Mouse (Mus musculus) cerebellum, postnatal 10 days (tissue): ENCODE results near the gene Haghl.

Experiments used
- DNase-seq, 2 experiments: peaks; one replicate each; pipeline ENCODE4 v3.0.0; 2021; ENCODE audit warnings: mixed read lengths in 2 of 2

The Haghl gene

GRCm38 (mm10) chr17:25785281-25785745 lies at the start of gene Haghl:
Gene Haghl (minus strand): TSS chr17:25785673.
- DNase-seq: peak; percentile 98

DNA sequence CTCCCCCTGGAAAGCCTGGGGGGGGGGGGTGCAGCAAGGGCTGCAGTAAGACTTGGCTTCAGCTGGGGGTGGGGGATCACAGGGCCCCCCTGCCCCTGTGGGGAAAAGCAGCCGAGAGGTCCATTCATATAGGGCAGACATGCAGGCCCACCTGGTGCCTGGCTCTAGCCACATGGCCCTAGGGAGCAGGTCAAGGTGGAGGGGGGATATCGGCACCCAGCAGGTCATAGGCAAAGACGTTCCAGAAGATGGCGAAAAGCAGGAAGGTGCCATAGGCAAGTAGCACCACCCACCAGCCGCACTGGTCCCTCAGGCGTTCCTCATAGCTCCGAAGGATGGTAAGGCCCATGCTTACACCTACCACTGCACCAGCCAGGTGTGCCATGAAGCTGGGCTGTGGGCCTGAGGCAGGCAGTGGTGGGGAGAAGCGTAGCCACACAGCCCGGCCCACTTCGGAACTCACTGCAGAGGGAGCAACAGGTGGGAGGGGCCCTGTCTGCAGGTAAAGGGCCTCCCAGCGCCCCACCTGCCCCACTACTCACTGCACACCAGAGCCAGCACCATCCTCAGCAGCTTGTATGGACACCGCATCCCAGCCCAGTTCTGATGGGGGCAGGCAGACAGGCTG lies 49.2 kb upstream of the Haghl start:
- peak in 1 of 2 experiments; percentile 52 for DNase-seq

DNA sequence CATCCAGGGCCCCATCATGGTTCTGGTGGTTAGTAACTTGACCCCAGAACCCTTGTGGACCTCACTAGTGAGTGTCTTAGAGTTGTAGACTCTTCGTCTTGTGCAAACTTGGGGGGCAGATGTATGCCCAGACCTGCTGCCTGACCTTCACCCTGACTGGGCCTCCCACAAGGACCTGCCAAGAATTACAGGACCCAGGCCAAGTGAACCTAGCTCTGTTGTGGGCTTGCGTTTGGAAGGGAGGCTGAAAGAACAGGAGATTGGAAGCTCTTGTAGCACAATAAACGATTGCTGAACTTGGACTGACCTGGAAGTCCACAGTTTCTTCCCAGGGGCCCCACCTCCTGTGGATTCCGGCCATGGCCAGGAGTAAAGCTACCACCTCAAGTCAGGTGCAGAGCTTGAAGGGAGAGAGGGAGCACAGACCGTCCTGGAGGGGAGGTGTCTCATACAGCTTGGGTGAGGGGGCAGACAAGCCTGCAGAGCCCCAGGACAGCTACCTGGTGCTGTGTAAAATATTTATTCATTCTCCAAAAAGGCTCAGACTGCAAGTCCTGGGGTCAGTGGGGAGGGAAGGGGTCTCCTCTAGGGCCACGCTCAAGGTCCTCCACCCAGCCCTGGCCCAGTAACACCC lies 48.6 kb upstream of the Haghl start:
- peak in 1 of 2 experiments; percentile 44 for DNase-seq

- DNase-seq: peak; percentile 94 to 95
Observed at GRCm38 (mm10) chr17:25833291-25833663, 47.8 kb upstream of the Haghl start, which contains the start of gene Stub1. Gene Stub1 (minus strand): TSS chr17:25833404.

GRCm38 (mm10) chr17:25832436-25833290 lies 47.2 kb upstream of the Haghl start:
- DNase-seq: peak; percentile 100

DNA sequence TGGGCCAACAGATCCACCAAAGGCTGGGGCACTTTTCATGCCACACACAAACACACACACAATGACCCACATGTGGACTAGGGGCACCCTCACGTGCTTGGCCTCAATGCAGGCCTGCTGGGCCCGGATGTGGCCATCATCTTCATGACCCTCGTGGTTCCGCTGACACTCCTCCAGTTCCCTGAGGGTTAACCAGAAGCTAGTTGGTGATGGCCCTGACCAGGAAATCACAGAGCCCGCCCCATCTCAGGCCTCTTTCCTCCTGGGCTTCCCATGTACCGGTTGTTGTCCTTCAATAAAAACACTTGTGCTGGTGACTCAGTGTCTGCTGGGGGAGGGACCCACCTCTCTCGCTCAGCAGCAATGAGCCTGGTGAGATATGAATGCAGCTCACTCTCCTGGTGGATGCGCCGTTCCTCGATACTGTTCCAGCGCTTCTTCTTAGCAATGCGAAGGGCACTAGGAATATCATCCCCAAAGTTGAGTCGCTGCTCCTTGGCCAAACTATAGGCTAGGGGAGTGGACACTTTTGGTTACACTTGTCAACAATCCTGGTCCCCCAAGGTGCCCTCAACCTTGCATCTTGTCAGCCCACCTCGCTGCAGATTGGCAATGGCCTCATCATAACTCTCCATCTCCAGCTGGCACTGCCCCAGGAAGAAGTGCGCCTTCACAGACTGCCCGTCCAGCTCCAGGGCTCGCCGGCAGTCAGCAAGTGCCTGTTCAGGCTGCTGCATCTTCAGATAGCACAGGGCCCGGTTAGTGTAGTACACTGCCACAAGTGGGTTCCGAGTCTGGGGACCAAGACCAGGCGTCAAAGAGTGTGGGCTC lies 46.2 kb upstream of the Haghl start:
- DNase-seq: peak; percentile 71 to 74

GRCm38 (mm10) chr17:25830806-25831431 lies 45.4 kb upstream of the Haghl start:
- no peak for DNase-seq

GRCm38 (mm10) chr17:25830200-25830753 lies 44.8 kb upstream of the Haghl start:
- DNase-seq: no peak

DNA sequence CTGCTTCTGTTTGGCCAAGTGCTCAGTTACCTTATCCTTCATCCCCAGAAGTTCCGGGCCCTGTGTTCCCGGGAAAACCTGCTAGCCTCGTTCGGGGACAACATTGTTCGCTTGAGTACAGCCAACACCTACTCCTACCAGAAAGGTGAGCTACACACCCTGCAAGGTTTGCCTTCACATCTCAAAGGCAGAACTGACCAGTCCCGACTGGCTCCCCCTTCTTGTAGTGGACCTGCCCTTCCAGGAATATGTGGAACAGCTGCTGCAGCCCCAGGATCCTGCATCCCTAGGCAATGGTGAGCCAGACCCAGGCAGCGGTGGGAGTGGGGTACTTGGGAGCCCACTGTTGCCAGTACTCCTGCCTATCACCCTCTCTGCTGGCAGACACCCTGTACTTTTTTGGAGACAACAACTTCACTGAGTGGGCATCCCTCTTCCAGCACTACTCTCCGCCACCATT lies 44.1 kb upstream of the Haghl start:
- DNase-seq: peak in 1 of 2 experiments; percentile 34

DNA sequence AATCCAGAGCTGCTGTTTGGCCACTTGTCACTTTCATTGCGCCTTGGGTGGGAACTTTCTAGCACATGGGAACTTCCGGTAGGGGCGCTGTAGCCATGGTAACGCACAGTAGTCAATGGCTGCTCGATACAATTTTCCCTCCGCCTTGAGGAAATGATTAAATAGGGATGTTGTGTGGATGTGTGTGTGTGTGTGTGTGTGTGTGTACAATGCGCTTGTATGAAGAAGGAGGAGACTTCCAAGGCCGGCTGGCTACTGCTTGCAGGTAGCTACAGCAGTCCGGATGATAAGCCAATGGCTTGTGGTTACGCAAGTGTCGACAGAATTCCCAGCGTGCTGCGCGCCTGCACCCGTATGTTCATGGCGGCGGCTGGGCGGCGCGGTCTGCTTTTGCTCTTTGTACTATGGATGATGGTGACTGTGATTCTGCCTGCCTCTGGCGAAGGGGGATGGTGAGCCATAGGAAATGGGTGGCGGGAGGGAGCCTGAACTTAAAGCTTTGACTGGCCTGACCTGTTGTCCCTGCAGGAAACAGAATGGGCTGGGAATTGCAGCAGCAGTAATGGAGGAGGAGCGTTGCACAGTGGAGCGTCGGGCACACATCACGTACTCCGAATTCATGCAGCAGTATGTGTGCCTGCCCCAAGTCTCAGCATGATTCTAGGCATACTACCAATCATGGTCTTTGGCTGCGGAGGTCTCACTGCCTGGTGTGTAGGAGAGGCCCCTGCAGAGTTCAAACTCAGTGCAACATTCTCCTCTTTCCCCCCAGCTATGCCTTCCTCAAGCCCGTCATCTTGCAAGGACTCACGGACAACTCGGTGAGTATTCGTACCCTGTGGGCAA lies 43.5 kb upstream of the Haghl start, which contains the start of gene Jmjd8:
TSS of gene Jmjd8 (plus strand) at position 156 of the 846 bp plus-strand sequence.
- DNase-seq: peak; percentile 88

DNA sequence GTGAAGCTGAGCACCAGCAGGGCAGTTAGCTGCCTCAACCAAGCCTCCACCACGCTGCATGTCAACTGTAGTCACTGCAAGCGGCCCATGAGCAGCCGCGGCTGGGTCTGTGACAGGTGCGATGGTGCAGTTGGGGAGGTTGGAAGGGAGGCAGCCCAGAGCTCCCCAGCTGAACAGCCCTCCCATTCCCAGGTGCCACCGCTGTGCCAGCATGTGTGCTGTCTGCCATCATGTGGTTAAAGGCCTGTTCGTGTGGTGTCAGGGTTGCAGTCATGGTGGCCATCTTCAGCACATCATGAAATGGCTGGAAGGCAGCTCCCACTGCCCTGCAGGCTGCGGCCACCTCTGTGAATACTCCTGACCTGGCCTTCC lies 42.7 kb upstream of the Haghl start:
- peak in 1 of 2 experiments; percentile 22 for DNase-seq

DNA sequence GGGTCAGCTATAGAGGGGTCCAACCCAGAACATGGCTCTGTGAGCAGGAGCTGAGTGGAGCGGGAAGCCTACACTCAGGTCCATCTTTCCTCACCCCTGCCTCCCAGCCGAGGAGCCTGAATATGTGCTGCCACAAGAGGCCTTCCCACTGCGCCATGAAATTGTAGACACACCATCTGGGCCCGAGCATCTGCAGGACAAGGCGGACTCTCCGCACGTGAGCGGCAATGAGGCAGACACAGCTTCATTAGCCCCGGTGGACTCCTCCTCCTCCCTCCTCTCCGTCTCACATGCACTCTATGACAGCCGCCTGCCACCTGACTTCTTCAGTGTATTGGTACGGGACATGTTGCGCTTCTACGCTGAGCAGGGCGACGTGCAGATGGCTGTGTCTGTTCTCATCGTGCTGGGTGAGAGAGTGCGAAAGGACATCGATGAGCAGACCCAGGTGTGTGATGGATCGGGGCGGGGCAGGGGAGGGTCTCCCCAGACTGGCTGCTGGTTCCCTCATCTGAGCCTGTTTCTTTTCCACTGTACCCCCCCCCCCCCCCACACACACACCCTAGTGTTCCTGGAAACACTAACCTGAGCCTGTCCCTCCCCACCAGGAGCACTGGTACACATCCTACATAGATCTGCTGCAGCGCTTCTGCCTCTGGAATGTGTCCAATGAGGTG lies 42.2 kb upstream of the Haghl start:
- DNase-seq: peak in 1 of 2 experiments; percentile 31

GRCm38 (mm10) chr17:25827011-25827410 lies 41.5 kb upstream of the Haghl start:
- DNase-seq: no peak

DNA sequence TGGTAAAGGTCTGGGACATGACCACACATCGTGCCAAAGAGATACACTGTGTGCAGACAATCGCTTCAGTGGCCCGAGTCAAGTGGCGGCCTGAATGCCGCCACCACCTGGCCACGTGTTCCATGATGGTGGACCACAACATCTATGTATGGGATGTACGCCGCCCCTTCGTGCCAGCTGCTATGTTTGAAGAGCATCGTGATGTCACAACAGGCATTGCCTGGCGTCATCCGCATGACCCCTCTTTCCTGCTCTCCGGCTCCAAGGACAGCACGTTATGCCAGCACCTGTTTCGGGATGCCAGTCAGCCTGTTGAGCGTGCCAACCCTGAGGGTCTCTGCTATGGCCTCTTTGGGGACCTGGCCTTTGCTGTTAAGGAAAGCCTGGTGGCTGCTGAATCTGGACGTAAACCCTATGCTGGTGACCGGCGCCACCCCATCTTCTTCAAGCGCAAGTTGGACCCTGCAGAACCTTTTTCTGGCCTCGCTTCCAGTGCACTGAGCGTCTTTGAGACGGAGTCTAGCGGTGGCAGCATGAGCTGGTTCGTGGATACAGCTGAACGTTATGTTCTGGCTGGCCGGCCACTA lies 40.6 kb upstream of the Haghl start:
- no peak for DNase-seq

- DNase-seq: no peak
Observed at GRCm38 (mm10) chr17:25825311-25825710, 39.8 kb upstream of the Haghl start.

- no peak for DNase-seq
Observed at GRCm38 (mm10) chr17:25824362-25825142, 39.1 kb upstream of the Haghl start.

DNA sequence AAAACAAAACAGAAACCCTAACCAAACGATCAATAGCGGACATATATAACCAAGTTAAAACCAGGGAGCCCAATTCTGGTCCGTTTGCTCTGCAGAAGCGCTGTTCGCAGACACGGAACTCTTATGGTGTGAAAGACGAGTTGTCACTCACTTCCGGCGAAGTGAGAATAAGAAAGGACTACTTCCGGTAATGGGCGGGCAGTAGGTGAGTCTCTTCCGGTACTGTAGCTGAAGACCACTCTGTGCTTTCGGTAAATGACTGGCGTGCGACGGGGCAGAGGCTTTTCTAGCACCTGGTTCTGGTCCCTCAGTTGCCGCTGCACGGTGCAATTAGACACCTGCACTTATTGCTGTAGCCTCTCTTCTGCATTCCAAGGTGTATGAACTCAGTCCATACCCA lies 38.0 kb upstream of the Haghl start, which contains the start of gene Wdr24:
TSS of gene Wdr24 (plus strand) at position 176 of the 400 bp plus-strand sequence.
- peak; percentile 86 for DNase-seq
